Mouse (Mus musculus) G1E (cell line): ENCODE measurements around the gene Gm13283.
"Not testable (repeated sequence)": the region's sequence is repeated elsewhere in the genome, so short reads cannot be mapped to it uniquely, and the experiment has no call there.

Source experiments
- CTCF ChIP-seq: IDR thresholded peaks from 2 replicates; pipeline ENCODE4 v1.5.1; 2012; ENCODE audit warnings: low read depth, low read length, inconsistent platforms, mixed read lengths
- TAL1 ChIP-seq: conservative IDR thresholded peaks from 2 replicates; pipeline ENCODE4 v1.6.1; 2012; ENCODE audit warnings: low read depth, low read length, inconsistent platforms, mixed read lengths

DNA sequence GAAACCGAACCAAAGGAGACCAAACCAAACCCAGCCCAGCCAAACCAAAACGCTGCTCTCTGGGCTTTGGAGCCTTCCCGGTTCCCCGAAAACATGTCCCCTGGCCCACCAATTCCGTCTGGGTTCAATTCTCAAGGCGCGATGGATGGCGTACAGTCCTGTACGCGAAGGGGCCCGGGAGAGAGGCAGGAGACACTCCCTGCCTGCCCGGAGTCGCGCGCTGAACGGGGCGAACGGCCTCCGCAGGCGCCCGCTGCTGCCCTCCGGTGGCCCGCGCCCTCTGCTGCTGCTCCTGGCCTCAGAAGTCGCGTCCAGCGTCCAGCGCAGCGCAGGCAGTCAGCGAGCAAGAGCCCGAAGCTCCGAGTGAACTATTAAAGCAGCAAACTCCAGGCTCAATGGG lies 13.6 kb downstream of the Gm13283 start, which contains the start of gene Gm13290:
- not testable (repeated sequence) for TF ChIP-seq CTCF, TAL1
